Mouse (Mus musculus): Measurements from ENCODE around the gene Ccdc173.

DNA sequence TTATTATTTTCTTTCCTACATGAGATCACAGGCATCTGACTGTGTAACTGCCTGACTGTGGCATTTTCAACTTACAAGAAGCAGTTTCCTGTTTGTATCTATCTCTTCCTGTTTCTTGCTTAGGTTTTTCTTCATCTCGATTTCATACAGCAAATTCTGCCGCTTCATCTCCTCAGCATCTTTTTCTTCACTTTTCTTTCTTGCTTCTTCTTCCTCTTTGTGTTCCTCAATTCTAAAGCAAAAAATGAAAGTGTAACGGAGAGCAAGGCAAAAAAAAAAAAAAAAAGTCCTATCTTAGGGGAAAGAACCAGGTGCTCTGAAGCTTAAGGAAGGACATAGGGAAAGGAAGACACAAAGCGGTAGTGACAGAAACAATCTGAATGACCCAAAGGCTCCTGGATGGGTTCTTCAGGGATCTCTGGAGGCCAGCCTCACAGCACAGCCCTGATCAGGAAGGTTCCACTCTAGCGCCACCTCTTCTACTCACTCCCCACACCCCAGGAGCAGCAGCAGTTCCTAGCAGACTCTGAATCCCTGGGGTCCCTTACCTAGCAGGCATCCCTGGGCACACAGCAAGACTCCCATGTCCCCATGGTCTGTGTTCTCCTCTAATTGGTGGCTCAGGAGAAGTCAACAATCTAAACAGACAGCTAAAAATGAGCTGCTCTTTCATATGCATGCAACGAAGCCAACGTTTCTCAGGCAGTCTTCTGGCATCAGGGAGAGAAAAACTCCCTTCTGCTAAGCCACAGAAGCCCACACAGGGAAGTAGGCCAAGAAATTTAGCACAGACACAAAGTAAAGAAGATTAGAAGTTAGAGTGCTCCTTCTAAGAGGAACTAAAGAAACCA, 11.2 kb downstream of the Ccdc173 start:
- TF ChIP-seq CTCF (IDR thresholded peaks at IDR 0.05; ENCODE audit: low read depth) (no peak), EP300 (IDR thresholded peaks at IDR 0.05; ENCODE audit: low read depth) (no peak)

Data from liver, postnatal 0 days (tissue).